Mouse (Mus musculus) embryonic fibroblast, embryonic 13.5 days (primary cell): ENCODE data around the gene Tmem233. TPM values are rescaled to one million over a fixed set of nuclear protein-coding genes. Genes with fewer than 3 reads are reported as not detected.

Experiments
- H3K27ac ChIP-seq: 2 replicates; pipeline ENCODE4 v1.5.1; 2012; ENCODE audit warnings: low read length, control low read depth, inconsistent platforms; ENCODE audit not compliant: insufficient read depth
- H3K4me1 ChIP-seq: 2 replicates; pipeline ENCODE4 v1.6.1; 2011; ENCODE audit warnings: low read length; ENCODE audit not compliant: control insufficient read depth, insufficient read depth
- H3K4me3 ChIP-seq: 2 replicates; pipeline ENCODE4 v1.5.1; 2011; ENCODE audit warnings: mild to moderate bottlenecking, control low read depth, low read length; ENCODE audit not compliant: insufficient read depth
- CTCF ChIP-seq: IDR thresholded peaks from 2 replicates; pipeline ENCODE4 v1.5.1; 2011; ENCODE audit warnings: mild to moderate bottlenecking, control low read depth, low read length, moderate library complexity, borderline replicate concordance; ENCODE audit not compliant: insufficient read depth
- POLR2A ChIP-seq: IDR thresholded peaks from 2 replicates; pipeline ENCODE4 v1.6.1; 2011; ENCODE audit warnings: low read depth, mild to moderate bottlenecking, control low read depth, low read length, moderate library complexity
- polyA plus RNA-seq: library from polyadenylated mRNA; stranded (reverse); fragments of >200 nt; gene quantifications from 2 replicates; pipeline ENCODE4 v1.2.4, GENCODE M21; 2011; ENCODE audit warnings: low read depth; ENCODE audit not compliant: missing spikeins, insufficient read length

Tmem233 gene
- polyA plus RNA-seq, 1 experiment, result not detected

GRCm38 (mm10) chr5:116018784-116019183, 64.3 kb downstream of the Tmem233 start:
- no peak for TF ChIP-seq POLR2A
- TF ChIP-seq CTCF, result no peak
- no peaks in the 10 kb centered on the region for H3K4me1 ChIP-seq
- H3K4me3 ChIP-seq, result no peak overlapping the region
- H3K27ac ChIP-seq, result no peak overlapping the region

- TF ChIP-seq POLR2A (no peak), CTCF (no peak)
- Histone ChIP-seq H3K27ac (no peak overlapping the region), H3K4me1 (no peaks in the 10 kb centered on the region), H3K4me3 (no peak overlapping the region)
These were observed 64.8 kb downstream of the Tmem233 start for GRCm38 (mm10) chr5:116018196-116018595.

GRCm38 (mm10) chr5:116017391-116017790, 65.7 kb downstream of the Tmem233 start:
- TF ChIP-seq POLR2A, result no peak
- TF ChIP-seq CTCF, result no peak
- Histone ChIP-seq H3K4me3 (no peak overlapping the region), H3K4me1 (no peaks in the 10 kb centered on the region), H3K27ac (no peak overlapping the region)

GRCm38 (mm10) chr5:116016542-116016941, 66.5 kb downstream of the Tmem233 start:
- TF ChIP-seq CTCF (no peak), POLR2A (no peak)
- Histone ChIP-seq H3K4me3 (no peak overlapping the region), H3K4me1 (no peaks in the 10 kb centered on the region), H3K27ac (no peak overlapping the region)

- no peak overlapping the region for H3K27ac ChIP-seq
- peaks cover 4% of the 10 kb centered on the region; the same call in 1 of the 2 replicates for H3K4me1 ChIP-seq
- H3K4me3 ChIP-seq, result no peak overlapping the region
- TF ChIP-seq POLR2A (no peak), CTCF (no peak)
These were observed 68.8 kb downstream of the Tmem233 start for GRCm38 (mm10) chr5:116014237-116014636.

- Histone ChIP-seq H3K4me1 (peaks cover 6% of the 10 kb centered on the region; the same call in 1 of the 2 replicates), H3K27ac (no peak overlapping the region), H3K4me3 (no peak overlapping the region)
- TF ChIP-seq CTCF (no peak), POLR2A (no peak)
These were observed 69.2 kb downstream of the Tmem233 start for GRCm38 (mm10) chr5:116013821-116014220.

- H3K27ac ChIP-seq, result no peak overlapping the region
- peaks cover 6% of the 10 kb centered on the region; the same call in 1 of the 2 replicates for H3K4me1 ChIP-seq
- no peak overlapping the region for H3K4me3 ChIP-seq
- TF ChIP-seq POLR2A (no peak), CTCF (no peak)
These were observed 70.5 kb downstream of the Tmem233 start for GRCm38 (mm10) chr5:116012503-116012902.

GRCm38 (mm10) chr5:116011700-116012099, 71.3 kb downstream of the Tmem233 start:
- H3K4me1 ChIP-seq, result peaks cover 6% of the 10 kb centered on the region; the same call in 1 of the 2 replicates
- no peak overlapping the region for H3K27ac ChIP-seq
- TF ChIP-seq POLR2A (no peak), CTCF (no peak)
- no peak overlapping the region for H3K4me3 ChIP-seq

GRCm38 (mm10) chr5:116009884-116010627, 73.0 kb downstream of the Tmem233 start:
- Histone ChIP-seq H3K4me3 (no peak overlapping the region), H3K27ac (peak overlapping the region; percentile 55; the same call in 1 of the 2 replicates), H3K4me1 (peaks cover 6% of the 10 kb centered on the region; the same call in 1 of the 2 replicates)
- TF ChIP-seq POLR2A, result no peak
- TF ChIP-seq CTCF, result no peak

GRCm38 (mm10) chr5:116009091-116009851, 73.8 kb downstream of the Tmem233 start:
- Histone ChIP-seq H3K4me3 (no peak overlapping the region), H3K4me1 (peaks cover 6% of the 10 kb centered on the region; the same call in 1 of the 2 replicates), H3K27ac (peak overlapping the region; percentile 55; the same call in 1 of the 2 replicates)
- TF ChIP-seq POLR2A, result no peak
- no peak for TF ChIP-seq CTCF
